Comparison of ENCODE assay signal across 8 mouse cellular contexts in genomic region chr14:75786868-75787793, GRCm38 (mm10). TPM values are rescaled to one million over a fixed set of nuclear protein-coding genes. Genes with fewer than 3 reads are reported as not detected.
DNase-seq lines count a peak whose midpoint lies in the region; ATAC-seq lines count a peak whose summit lies in the region.

Gene Slc25a30, minus strand, starts transcription at chr14:75787037.

- H3K4me2 ChIP-seq in hindbrain, embryonic 15.5 days = peak within 1 kb of the TSS; percentile 61

- peak within 1 kb of the TSS; percentile 92 for H3K27ac ChIP-seq in hindbrain, embryonic 15.5 days (replicated peaks)
- H3K27ac ChIP-seq in macrophage = peak within 1 kb of the TSS; percentile 65

- H3K4me1 ChIP-seq in hindbrain, embryonic 15.5 days (replicated peaks) = peaks cover 16% of the 10 kb centered on the region

- no peaks in the 10 kb centered on the region for H3K36me3 ChIP-seq in hindbrain, embryonic 15.5 days
- no peaks in the 10 kb centered on the region; the same call in 1 of the 2 replicates for H3K36me3 ChIP-seq in macrophage (ENCODE audit: inconsistent target)

- peaks cover 4% of the 10 kb centered on the region; the same call in 1 of the 2 replicates for H3K27me3 ChIP-seq in hindbrain, embryonic 15.5 days

- H3K9me3 ChIP-seq in hindbrain, embryonic 15.5 days = no peaks in the 10 kb centered on the region

- H3K4me3 ChIP-seq in hindbrain, embryonic 15.5 days = peak within 1 kb of the TSS; percentile 77
- H3K4me3 ChIP-seq in macrophage (ENCODE audit: inconsistent target) = peak within 1 kb of the TSS; percentile 69

- peak; percentile 94 for DNase-seq in T-cell, adult 2 months (ENCODE audit: low spot score)
- DNase-seq in cerebellum, postnatal 36 days = peak; percentile 95 to 96
- peak; percentile 95 for DNase-seq in frontal cortex, postnatal 36 days (ENCODE audit: low spot score in 2 of 2)
- DNase-seq in left cerebral cortex, adult 18-20 months (ENCODE audit: low spot score in 2 of 2) = peak; percentile 97 to 98
- DNase-seq in right cerebral cortex, adult 18-20 months = peak; percentile 97
- DNase-seq in urinary bladder, postnatal 10 days (ENCODE audit: low spot score) = peak; percentile 84

- H3K9ac ChIP-seq in hindbrain, embryonic 15.5 days = peak within 1 kb of the TSS; percentile 84

- WGBS in hindbrain, embryonic 15.5 days = 7% methylated on average over 51 of the region's 51 CpGs
- WGBS in macrophage (ENCODE audit: missing documents) = 7% methylated on average over 41 of the region's 51 CpGs

- peaks cover 41% of the 10 kb centered on the region for H3K79me2 ChIP-seq in macrophage (ENCODE audit: inconsistent target)

- peak; percentile 99 for ATAC-seq in hindbrain, embryonic 15.5 days (ENCODE audit: low FRiP score, low read depth)

RNA-seq across cellular contexts. Expression of gene Slc25a30, which starts in this region (rescaled TPM):
- polyA plus RNA-seq in hindbrain, embryonic 15.5 days (2015; fragmentation: Nextera tagmentation; extraction: Ambion mirVana) = 9.2 and 9.9 TPM in 2 replicates
- 10 to 100 TPM; 13.4 to 14.9 TPM for total RNA-seq in left cerebral cortex, adult 18-20 months (2021)
- total RNA-seq in macrophage (2018; cell fraction: chromatin; rRNA removed) = 10 to 100 TPM in 23 of 26 experiments, 1 to 10 TPM in 3; 6.5 to 37.6 (median 19.2) TPM
- 10 to 100 TPM; 15.4 to 30.0 (median 23.9) TPM for total RNA-seq in macrophage (2018; cell fraction: cytosol; rRNA removed)
- 10 to 100 TPM in 25 of 26 experiments, 1 to 10 TPM in 1; 9.7 to 37.7 (median 17.6) TPM for total RNA-seq in macrophage (2018; cell fraction: nucleus; rRNA removed)
- polyA plus RNA-seq in macrophage (2018) = 14.1 to 23.1 TPM (median 23.0 TPM) in 3 replicates

Comparison
In these comparisons a context has a peak if more than half of its experiments do, and no peak if none do; other contexts are left out.
1. Peak in every context shown above with its lines: DNase-seq, ATAC-seq, H3K4me3 ChIP-seq and H3K27ac ChIP-seq.